Mouse (Mus musculus): ENCODE measurements around the gene G6pc3. TPM values are rescaled to one million over a fixed set of nuclear protein-coding genes. Genes with fewer than 3 reads are reported as not detected.

Gene G6pc3
- polyA plus RNA-seq, 1 experiment = 40.0 TPM

DNA sequence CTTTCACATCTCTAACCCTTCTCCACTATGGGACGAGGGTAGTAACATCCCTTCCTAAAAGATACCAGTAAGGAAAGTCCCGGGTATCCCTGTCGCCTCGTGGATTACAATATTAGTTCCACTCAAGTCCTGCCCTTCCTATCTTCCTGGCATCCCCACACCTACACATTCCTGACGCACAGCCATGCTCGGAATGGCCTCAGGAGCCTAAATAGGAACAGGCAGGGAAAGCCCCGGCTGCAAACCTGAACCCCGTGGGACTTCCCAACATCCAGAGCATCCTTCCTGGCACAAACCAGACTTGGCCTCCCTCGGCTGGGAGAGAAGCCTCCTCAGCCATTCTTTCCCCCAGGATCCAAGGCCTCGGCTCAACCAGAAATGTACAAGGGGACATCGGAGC lies 26.1 kb downstream of the G6pc3 start:
- Histone ChIP-seq H3K4me1 (ENCODE audit: control insufficient read depth, insufficient read depth, low read length) (peaks cover 26% of the 10 kb centered on the region), H3K27ac (ENCODE audit: insufficient read depth, low read length) (peak overlapping the region; percentile 70), H3K4me3 (ENCODE audit: insufficient read depth, low read length) (no peak overlapping the region)
- TF ChIP-seq POLR2A (IDR thresholded peaks at IDR 0.05; ENCODE audit: low read depth, low read length) (no peak), CTCF (IDR thresholded peaks at IDR 0.05; ENCODE audit: borderline replicate concordance, insufficient read depth, low read length) (no peak)

DNA sequence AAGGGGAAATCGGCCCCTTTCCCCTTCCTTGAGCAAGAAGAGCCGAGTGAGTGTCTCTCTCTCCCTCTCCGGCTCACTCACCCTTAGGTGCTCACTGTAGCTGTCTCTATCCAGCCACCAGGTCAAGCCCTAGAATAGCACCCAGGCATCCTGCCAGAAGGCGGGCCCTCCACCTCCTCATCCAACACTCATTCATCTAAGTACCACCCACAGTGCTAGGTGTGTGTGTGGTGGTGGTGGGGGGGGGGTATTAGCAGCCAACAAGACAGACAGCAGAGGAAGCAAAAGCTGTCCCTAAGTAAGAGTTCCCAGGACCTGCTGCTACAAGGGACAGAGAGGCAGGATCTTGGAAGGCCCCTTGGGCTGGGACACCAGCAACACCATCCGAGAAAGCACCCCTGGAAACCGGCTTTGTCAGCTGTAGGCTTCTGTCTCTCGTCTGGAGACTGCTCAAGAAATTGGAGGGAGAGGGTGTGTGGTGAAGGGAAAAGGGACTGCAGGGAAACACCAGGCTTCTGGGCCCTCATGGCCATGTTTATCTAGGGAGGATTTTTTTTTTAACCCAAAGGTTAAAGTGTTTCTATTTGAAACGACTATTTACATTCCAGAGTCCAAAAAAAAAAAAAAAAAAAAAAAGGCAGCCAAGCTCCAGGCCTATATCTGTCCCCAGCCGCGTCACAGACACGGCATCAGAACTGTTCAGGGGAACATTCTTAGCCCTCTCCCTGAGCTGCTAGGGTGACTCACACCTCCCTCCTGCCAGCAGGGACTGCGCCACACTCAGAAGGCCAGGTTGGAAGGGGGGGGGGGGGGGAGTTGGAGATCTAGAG lies 26.9 kb downstream of the G6pc3 start:
- Histone ChIP-seq H3K4me3 (ENCODE audit: insufficient read depth, low read length) (no peak overlapping the region; the same call in 1 of the 2 replicates), H3K27ac (ENCODE audit: insufficient read depth, low read length) (peak overlapping the region; percentile 70), H3K4me1 (ENCODE audit: control insufficient read depth, insufficient read depth, low read length) (peaks cover 26% of the 10 kb centered on the region)
- TF ChIP-seq POLR2A (IDR thresholded peaks at IDR 0.05; ENCODE audit: low read depth, low read length) = no peak

DNA sequence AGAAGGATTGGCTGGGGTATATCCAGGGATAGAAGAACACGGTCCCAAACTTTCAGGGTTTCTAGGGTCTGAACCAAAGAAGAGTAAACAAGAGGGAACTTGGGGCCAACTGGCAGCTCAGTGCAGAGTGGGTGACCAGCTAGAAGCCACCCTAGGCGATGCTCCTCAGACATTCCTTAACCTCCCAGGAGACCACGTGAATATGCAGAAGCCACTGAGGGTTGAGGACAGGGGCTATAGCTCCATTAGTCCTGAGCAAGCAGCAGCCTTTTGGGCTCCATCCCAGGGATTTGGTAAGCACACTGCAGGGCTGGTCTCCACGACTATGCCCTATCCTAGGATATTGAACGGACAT lies 27.4 kb downstream of the G6pc3 start:
- peak overlapping the region; percentile 70 for H3K27ac ChIP-seq (ENCODE audit: insufficient read depth, low read length)
- TF ChIP-seq CTCF (IDR thresholded peaks at IDR 0.05; ENCODE audit: borderline replicate concordance, insufficient read depth, low read length) (no peak), POLR2A (IDR thresholded peaks at IDR 0.05; ENCODE audit: low read depth, low read length) (no peak)
- peaks cover 26% of the 10 kb centered on the region for H3K4me1 ChIP-seq (ENCODE audit: control insufficient read depth, insufficient read depth, low read length)
- H3K4me3 ChIP-seq (ENCODE audit: insufficient read depth, low read length) = peak overlapping the region; percentile 48; the same call in 1 of the 2 replicates

DNA sequence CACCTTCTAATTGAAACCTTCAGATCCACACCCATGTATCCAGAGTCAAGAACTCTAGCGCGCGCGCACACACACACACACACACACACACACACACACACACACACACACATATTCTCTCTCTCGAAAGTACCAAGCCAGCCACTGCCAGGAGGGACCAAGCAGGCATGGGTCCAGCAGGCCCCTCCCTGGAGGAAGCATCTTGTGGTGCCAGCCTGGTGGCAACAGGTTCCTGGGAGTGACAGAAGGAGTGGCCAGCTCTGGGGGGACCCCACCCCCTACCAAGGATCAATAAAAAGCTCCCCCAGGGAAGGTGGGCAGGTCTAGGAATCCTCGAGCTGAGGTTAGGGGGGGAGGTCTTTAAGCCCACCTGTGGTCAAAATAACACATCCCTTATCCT lies 28.0 kb downstream of the G6pc3 start:
- TF ChIP-seq CTCF (IDR thresholded peaks at IDR 0.05; ENCODE audit: borderline replicate concordance, insufficient read depth, low read length) (no peak), POLR2A (IDR thresholded peaks at IDR 0.05; ENCODE audit: low read depth, low read length) (no peak)
- Histone ChIP-seq H3K27ac (ENCODE audit: insufficient read depth, low read length) (peak overlapping the region; percentile 70), H3K4me3 (ENCODE audit: insufficient read depth, low read length) (peak overlapping the region; percentile 48), H3K4me1 (ENCODE audit: control insufficient read depth, insufficient read depth, low read length) (peaks cover 26% of the 10 kb centered on the region)

DNA sequence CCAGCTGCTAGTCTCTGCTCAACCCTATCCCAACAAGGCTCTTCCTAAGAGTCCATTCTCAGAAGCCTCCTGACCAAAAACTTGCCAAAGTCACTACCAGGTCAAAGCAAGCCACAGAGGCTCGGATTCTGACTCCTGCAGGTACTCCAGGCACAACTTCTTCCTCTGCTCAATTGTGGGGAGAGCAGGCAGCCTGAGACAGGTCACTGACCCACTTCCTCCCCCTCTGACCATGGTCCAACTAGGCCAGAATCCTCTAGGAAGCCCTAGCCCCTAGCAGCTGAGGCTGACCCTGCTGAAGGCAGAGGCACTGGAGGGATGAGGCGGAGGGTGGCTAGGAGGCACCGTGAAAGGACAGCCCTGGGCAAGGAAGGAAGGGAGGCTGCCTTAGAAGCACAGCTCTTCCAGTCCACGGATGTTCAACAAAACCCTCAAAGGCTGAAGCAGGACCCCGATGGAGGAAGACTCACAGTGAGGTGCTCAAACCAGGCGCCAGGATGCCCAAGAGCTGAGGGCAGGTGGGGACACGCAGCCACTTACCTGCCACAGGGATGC lies 28.5 kb downstream of the G6pc3 start:
- peak overlapping the region; percentile 70 for H3K27ac ChIP-seq (ENCODE audit: insufficient read depth, low read length)

DNA sequence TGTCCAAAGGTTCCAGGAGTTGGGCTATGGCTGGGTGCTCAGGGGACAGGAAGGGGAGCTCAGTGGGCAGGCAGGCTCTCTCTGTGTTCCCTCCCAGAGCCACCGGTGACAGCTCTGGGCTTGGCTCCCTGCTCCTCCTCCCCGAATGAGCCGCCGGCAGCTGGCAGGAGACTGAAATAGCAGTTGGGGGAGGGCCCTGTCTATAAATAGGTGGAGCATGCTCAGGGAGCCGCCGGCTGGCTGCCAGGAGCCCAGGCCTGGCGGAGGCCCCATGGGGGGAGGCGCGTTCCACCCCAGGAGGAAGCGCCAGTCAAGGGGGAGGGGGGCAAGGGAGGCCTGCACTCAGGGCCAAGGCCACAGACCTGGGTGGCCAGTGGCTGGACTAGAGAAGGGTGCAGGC lies 29.4 kb downstream of the G6pc3 start:
- TF ChIP-seq CTCF (IDR thresholded peaks at IDR 0.05; ENCODE audit: borderline replicate concordance, insufficient read depth, low read length) (no peak), POLR2A (IDR thresholded peaks at IDR 0.05; ENCODE audit: low read depth, low read length) (peak; percentile 88)
- H3K4me3 ChIP-seq (ENCODE audit: insufficient read depth, low read length) = peak overlapping the region; percentile 48
- peaks cover 29% of the 10 kb centered on the region for H3K4me1 ChIP-seq (ENCODE audit: control insufficient read depth, insufficient read depth, low read length)
- H3K27ac ChIP-seq (ENCODE audit: insufficient read depth, low read length) = peak overlapping the region; percentile 70

More for the DNA sequence above, 28.5 kb downstream of the G6pc3 start:
- Histone ChIP-seq H3K4me3 (ENCODE audit: insufficient read depth, low read length) (peak overlapping the region; percentile 48), H3K4me1 (ENCODE audit: control insufficient read depth, insufficient read depth, low read length) (peaks cover 26% of the 10 kb centered on the region)
- no peak for TF ChIP-seq CTCF (IDR thresholded peaks at IDR 0.05; ENCODE audit: borderline replicate concordance, insufficient read depth, low read length)
- no peak for TF ChIP-seq POLR2A (IDR thresholded peaks at IDR 0.05; ENCODE audit: low read depth, low read length)

DNA sequence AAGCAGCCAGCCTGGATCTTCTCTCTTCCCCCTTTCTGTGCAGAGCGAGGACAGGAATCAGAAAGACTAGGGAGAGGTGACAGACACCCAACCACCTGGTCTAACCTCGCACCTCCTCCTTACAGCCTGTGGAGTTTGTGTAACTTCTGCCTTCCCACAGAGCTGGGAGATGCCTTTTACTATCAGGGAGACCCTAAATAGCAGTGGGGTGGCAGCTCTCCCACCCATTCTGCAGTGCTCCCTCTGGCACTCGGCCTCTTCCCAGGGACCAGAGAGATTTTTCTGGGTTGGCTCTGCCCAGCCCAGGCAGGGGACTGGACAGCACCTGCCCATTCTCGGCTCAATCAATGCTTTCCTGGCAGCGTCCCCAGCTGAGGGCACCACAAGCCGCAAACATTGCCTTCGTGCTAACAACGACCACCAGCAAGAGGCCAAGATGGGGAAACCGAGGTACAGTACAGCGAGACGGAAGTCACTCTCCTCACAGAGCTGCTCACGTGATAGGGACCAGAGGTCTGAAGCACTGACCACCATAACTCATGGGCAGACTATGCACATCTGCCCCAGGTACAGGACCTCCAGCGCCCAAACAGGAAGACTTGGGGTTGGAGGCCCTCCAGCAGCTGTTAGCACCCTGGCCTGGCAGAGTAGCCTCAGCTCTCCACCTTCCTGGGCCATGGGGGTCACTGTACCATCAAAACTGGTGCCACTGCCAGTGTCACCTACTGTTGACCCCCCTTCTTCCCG lies 30.0 kb downstream of the G6pc3 start:
- H3K27ac ChIP-seq (ENCODE audit: insufficient read depth, low read length) = peak overlapping the region; percentile 45
- TF ChIP-seq CTCF (IDR thresholded peaks at IDR 0.05; ENCODE audit: borderline replicate concordance, insufficient read depth, low read length) (no peak), POLR2A (IDR thresholded peaks at IDR 0.05; ENCODE audit: low read depth, low read length) (no peak)
- peaks cover 35% of the 10 kb centered on the region for H3K4me1 ChIP-seq (ENCODE audit: control insufficient read depth, insufficient read depth, low read length)
- no peak overlapping the region for H3K4me3 ChIP-seq (ENCODE audit: insufficient read depth, low read length)

DNA sequence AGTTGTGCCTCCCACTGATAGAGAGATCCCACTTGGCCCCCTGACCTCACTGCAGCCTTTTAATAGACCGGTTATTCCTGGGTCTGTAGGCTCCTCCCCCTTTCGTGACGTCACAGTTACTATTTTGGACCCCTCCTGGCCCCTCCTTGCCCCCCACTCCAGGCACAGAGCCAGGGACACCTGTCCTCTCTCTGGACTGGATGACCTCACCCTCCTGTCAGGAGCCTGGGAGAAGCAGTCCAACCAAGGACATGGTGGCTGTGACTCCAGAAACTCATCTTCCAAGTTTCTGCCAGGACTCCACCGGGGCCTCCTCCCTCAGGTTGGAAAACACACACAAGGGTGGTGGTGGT lies 30.6 kb downstream of the G6pc3 start:
- H3K4me3 ChIP-seq (ENCODE audit: insufficient read depth, low read length) = no peak overlapping the region
- H3K4me1 ChIP-seq (ENCODE audit: control insufficient read depth, insufficient read depth, low read length) = peaks cover 38% of the 10 kb centered on the region
- TF ChIP-seq POLR2A (IDR thresholded peaks at IDR 0.05; ENCODE audit: low read depth, low read length) = no peak
- no peak for TF ChIP-seq CTCF (IDR thresholded peaks at IDR 0.05; ENCODE audit: borderline replicate concordance, insufficient read depth, low read length)
- H3K27ac ChIP-seq (ENCODE audit: insufficient read depth, low read length) = no peak overlapping the region

DNA sequence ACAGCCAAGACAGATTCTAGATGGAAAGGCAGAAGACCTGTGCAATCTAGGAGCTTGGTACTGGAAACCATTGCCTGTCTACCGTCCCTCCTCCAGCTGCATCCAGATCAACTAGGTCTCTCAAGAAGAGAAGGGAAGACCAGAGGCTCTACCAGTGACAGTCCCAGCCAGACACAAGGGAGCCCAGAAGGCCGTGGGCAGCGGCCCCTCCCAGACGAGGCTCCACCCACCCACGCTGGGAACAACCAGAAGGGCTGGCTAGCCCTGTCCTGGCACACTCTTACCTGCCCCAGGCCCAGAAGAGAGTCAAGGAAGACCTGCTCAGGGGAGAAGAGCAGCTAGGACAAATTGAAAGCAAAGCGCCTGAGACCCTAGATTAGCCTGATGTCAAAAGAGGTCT lies 31.0 kb downstream of the G6pc3 start:
- H3K4me3 ChIP-seq (ENCODE audit: insufficient read depth, low read length) = no peak overlapping the region
- no peak for TF ChIP-seq POLR2A (IDR thresholded peaks at IDR 0.05; ENCODE audit: low read depth, low read length)
- no peak for TF ChIP-seq CTCF (IDR thresholded peaks at IDR 0.05; ENCODE audit: borderline replicate concordance, insufficient read depth, low read length)
- peaks cover 40% of the 10 kb centered on the region for H3K4me1 ChIP-seq (ENCODE audit: control insufficient read depth, insufficient read depth, low read length)
- H3K27ac ChIP-seq (ENCODE audit: insufficient read depth, low read length) = no peak overlapping the region
